Mouse (Mus musculus): ENCODE measurements around the gene Esd. TPM values are rescaled to one million over a fixed set of nuclear protein-coding genes. Genes with fewer than 3 reads are reported as not detected.

Gene Esd
- total RNA-seq, 2 experiments from 2014 or later, result 327 to 353 TPM

DNA sequence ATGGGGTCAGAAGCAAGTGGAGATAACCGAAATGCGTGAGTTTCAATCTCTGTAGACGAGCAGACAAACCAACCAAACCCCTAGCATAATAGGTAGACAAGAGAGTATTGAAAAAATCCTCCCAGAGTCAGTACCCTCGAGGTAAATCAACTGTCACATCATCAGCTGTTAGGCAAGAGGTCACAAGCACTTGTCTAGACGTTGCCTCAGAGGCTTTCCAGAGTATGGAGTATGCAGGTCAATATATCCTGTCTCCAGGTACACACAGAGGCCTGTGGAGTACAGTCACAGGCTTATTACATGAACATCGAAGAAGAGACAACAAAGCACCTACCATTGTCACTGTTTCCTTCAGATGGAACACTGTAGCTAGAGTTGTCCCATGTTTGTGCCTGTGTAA, 60.7 kb downstream of the Esd start:
- no peak for DNase-seq

DNA sequence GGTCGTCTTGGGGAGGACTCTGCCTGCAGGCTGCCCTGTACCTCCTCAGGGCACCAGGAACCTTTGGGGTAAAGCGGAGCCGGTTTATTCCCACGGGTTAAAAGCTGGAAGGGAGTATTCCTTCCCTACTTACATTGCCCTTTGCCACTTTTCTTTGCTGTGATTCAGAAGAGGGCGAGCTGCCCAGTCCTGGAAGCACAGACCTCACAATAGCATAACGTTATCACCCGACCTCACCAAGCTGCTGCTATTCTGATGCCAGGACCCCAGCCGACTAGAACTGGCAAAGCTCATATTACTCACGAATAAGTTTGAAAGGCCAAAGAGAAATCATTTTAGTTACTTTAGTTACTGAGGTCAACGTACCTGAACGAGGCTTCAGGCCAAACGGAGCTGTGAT, 62.8 kb downstream of the Esd start:
- DNase-seq, result peak in 1 of 2 experiments; percentile 9

DNA sequence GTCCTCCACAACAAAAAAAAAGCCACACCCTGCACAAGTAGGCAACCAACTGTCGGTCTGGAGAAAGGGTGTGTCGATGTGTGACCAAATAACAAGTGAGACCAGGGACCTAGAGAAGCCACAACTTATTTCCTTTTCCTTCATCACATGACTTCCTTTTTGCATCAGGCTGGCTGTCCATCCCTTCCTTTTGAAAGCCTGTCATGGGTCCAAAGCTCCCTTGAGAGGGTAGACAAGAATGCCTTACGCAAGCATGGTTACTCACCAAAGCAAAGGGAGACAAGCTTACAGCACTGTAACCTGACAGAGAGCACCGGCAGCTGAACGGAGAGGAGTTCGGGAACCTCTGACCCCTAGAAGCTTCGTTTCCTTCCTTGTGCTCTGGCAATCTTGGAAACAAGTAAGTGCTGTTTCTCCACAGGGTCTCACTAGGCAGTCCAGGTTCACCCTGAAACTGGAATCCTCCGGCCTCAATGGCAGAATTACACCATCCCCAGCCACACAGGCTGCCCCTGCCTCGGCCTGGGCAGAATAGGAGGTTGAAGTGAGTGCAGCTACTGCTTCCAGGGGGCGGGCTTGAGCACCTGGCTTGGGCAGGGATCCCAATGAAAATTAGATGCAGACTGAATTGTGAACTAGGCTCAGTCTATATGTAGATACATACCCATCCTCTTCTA, 65.4 kb downstream of the Esd start:
- DNase-seq, result no peak

DNA sequence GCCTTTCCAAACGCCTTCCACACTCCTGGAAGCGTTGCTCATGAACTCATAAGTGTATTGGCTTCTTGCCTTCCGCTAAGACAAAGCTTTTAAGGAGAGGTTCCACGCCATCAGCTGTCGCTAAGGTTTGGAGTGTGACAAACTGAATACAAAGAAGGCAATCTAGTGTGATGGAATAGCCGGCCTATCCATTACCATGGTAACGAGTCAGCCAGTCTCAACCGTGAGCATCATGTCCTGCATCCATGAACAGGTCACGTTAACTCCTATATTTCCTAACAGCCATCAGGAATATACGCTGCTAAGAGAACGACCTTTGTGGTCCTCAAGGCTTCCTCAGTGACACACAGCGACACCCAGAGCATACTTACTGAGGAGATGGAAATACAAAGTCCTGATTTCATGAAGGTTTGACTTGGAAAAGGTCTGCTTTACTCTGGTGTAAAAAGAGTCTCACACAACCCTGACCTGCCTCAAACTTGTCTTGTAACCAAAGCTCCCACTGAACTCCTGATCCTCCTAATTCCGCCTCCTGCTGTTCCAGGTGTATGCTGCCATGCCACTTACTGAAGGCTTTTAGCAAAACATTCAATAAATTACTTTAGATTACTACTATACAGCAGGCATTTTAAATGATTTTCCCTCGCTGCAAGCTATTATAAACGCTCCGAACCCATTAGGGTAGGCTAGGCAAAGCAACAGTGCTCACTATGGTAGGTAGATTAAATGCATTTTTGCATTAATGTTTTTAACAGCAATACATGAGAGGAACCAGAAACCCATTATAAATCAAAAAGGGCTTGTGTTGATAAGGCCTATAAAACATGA, 66.2 kb downstream of the Esd start:
- no peak for DNase-seq

Other genes starting within 250 kb of the Esd start
- under 1 TPM; 0.03 to 0.10 TPM for gene Htr2a, start 91.5 kb upstream of the Esd start, total RNA-seq (2021)
- gene Lrch1, start 215.6 kb downstream of the Esd start, total RNA-seq (2021), result 10 to 100 TPM; 12.4 to 13.7 TPM